Mouse (Mus musculus) c-Kit-positive CD71-negative TER-119-negative erythroid progenitor cells, embryonic 14.5 days (primary cell): ENCODE data around the gene Cdk8.

Source experiments
- DNase-seq: peaks from one replicate; pipeline ENCODE4 v3.0.0-alpha.2; 2013; ENCODE audit warnings: low read depth

Cdk8 gene

GRCm38 (mm10) chr5:146232816-146233215, 1.8 kb downstream of the Cdk8 start:
- no peak for DNase-seq

GRCm38 (mm10) chr5:146234336-146234735, 3.3 kb downstream of the Cdk8 start:
- no peak for DNase-seq

GRCm38 (mm10) chr5:146238274-146238673, 7.2 kb downstream of the Cdk8 start:
- DNase-seq, result no peak

GRCm38 (mm10) chr5:146240771-146241170, 9.7 kb downstream of the Cdk8 start:
- no peak for DNase-seq

- no peak for DNase-seq
Measured at GRCm38 (mm10) chr5:146241202-146241601, 10.2 kb downstream of the Cdk8 start.

- DNase-seq, result no peak
Measured at GRCm38 (mm10) chr5:146245193-146245592, 14.2 kb downstream of the Cdk8 start.

GRCm38 (mm10) chr5:146245646-146246370, 14.8 kb downstream of the Cdk8 start:
- DNase-seq, result no peak

- DNase-seq, result no peak
Measured at GRCm38 (mm10) chr5:146246386-146246785, 15.4 kb downstream of the Cdk8 start.

- no peak for DNase-seq
Measured at GRCm38 (mm10) chr5:146247709-146248108, 16.7 kb downstream of the Cdk8 start.

GRCm38 (mm10) chr5:146248746-146249145, 17.7 kb downstream of the Cdk8 start:
- no peak for DNase-seq

GRCm38 (mm10) chr5:146250369-146251075, 19.5 kb downstream of the Cdk8 start:
- no peak for DNase-seq

GRCm38 (mm10) chr5:146251663-146252429, 20.8 kb downstream of the Cdk8 start:
- DNase-seq, result no peak

- DNase-seq, result no peak
Measured at GRCm38 (mm10) chr5:146253644-146254043, 22.6 kb downstream of the Cdk8 start.

- no peak for DNase-seq
Measured at GRCm38 (mm10) chr5:146260003-146260402, 29.0 kb downstream of the Cdk8 start.

GRCm38 (mm10) chr5:146265934-146266591, 35.0 kb downstream of the Cdk8 start:
- no peak for DNase-seq

GRCm38 (mm10) chr5:146267776-146268175, 36.7 kb downstream of the Cdk8 start:
- no peak for DNase-seq

- DNase-seq, result no peak
Measured at GRCm38 (mm10) chr5:146270593-146270992, 39.6 kb downstream of the Cdk8 start.

- DNase-seq, result no peak
Measured at GRCm38 (mm10) chr5:146271662-146272061, 40.6 kb downstream of the Cdk8 start.

- no peak for DNase-seq
Measured at GRCm38 (mm10) chr5:146273096-146273495, 42.1 kb downstream of the Cdk8 start.

GRCm38 (mm10) chr5:146274420-146275045, 43.5 kb downstream of the Cdk8 start:
- no peak for DNase-seq

- no peak for DNase-seq
Measured at GRCm38 (mm10) chr5:146277513-146277912, 46.5 kb downstream of the Cdk8 start.

GRCm38 (mm10) chr5:146280012-146280411, 49.0 kb downstream of the Cdk8 start:
- DNase-seq, result no peak
